Mouse (Mus musculus): Measurements from ENCODE around the gene Cdkn2c. TPM values are rescaled to one million over a fixed set of nuclear protein-coding genes. Genes with fewer than 3 reads are reported as not detected.
A peak's percentile ranks its signal among the peaks of the same experiment; 100 is the strongest.
"Not testable (repeated sequence)": the region's sequence is repeated elsewhere in the genome, so short reads cannot be mapped to it uniquely, and the experiment has no call there.

The Cdkn2c gene
- polyA plus RNA-seq (2015; fragmentation: Nextera tagmentation; extraction: Ambion mirVana): 6.0 and 8.2 TPM in 2 replicates

DNA sequence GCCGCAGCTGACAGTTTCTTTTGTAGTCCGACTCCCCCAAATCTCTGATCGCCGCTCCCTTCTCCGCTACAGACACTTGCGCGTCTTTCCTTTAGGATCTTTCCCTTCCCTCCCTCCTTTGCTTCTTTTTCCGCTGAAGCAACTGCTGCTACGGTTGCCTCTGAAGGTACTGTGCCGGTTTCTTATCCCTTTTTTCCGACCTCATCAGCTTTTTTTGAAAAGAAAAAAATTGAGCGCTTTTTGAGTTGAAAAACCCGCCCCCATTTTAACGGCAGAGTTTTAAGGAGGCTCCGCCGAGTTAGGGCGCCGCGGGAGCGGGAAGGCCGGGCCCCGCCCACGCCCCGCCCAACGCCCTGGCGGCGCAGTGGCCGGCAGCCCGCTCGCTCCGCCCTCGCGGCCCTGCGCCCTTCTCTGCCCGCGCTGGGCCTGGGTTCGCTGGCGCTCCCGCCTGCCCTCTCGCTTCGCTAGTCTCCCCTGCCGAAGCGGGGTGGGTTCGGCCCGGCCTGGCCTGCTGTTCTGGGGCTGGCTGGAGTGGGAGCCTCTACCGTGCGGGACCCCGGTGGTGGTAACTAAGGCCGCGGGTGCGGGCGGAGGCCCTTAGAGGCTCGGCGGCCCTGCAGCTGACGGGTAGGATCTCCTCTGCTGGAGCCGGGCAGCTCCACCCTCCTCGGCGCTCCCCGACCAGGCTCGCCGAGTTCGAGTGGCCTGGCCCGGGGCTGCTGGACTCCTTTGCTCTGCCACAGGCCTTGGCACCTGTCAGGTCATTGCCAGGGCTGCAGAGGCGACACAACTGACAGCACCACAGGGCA is at the start of gene Cdkn2c:
TSS of gene Cdkn2c (minus strand) at position 729 of the 809 bp plus-strand sequence.
- peak within 1 kb of the TSS; percentile 84 for H3K4me3 ChIP-seq (ENCODE audit: low read depth, low read length)
- H3K36me3 ChIP-seq (ENCODE audit: insufficient read depth, low read length): no peaks in the 10 kb centered on the region
- TF ChIP-seq CTCF (IDR thresholded peaks at IDR 0.05) (peak; percentile 32), EP300 (IDR thresholded peaks at IDR 0.05) (no peak)
- 2% methylated on average over 64 of the region's 64 CpGs for WGBS
- peak within 1 kb of the TSS; percentile 95 for H3K9ac ChIP-seq (replicated peaks; ENCODE audit: low read depth)
- H3K9me3 ChIP-seq (ENCODE audit: low read length): no peaks in the 10 kb centered on the region
- DNase-seq (ENCODE audit: low spot score) (peak; percentile 96), ATAC-seq (peak; percentile 98)
- peak within 1 kb of the TSS; percentile 99 for H3K27ac ChIP-seq (ENCODE audit: low read length)
- 0 out of 2 replicates have a peak, but pooled peaks cover 4% of the 10 kb centered on the region for H3K27me3 ChIP-seq (replicated peaks; ENCODE audit: insufficient read depth, low read length)
- H3K4me1 ChIP-seq (ENCODE audit: insufficient read depth, low read depth, low read length): no peaks in the 10 kb centered on the region
- peak within 1 kb of the TSS; percentile 99 for H3K4me2 ChIP-seq (replicated peaks; ENCODE audit: low read depth, low read length)

DNA sequence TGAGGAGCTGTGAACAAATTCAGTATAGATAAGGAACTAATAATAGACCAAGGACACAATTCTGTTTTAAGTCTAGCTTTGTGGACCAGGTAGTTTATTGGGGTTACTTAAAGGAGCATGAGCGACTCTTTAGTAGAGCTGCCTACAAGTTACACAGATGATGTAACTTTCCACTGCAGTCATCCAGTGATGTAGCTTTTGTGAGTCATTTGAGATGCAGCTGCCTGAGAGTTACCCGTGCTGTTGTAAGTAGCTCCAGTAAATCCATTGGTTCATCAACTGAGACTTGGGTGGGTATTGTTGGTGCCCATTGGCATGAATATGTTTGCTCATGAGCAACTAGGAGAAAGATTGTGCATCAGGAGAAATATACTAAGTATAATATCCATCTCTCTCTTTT is 38.4 kb upstream of the Cdkn2c start:
- H3K9me3 ChIP-seq (ENCODE audit: low read length): no peaks in the 10 kb centered on the region
- WGBS: 95% methylated on average over 2 of the region's 2 CpGs

DNA sequence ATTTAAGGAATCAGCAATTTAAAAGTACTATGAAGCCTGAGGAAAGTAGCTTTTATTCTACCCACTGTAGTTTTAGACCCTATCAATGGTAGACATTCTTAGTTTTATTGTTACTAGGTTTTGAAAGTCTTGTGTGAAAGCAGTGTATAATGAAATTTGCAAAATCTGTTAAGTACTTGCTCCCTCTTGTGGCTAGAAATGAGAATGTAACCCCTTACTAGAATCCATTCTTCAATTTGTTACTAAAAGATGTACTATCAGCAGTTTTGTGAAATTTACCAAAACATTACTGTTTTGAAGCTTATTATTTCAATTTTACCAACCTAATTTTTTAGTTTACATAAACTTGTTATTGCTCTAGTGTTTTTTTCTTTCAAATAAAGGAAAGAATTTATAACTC is 36.6 kb upstream of the Cdkn2c start:
- Histone ChIP-seq H3K36me3 (ENCODE audit: insufficient read depth, low read length) (no peaks in the 10 kb centered on the region), H3K4me3 (ENCODE audit: low read depth, low read length) (no peak overlapping the region), H3K9me3 (ENCODE audit: low read length) (no peaks in the 10 kb centered on the region), H3K4me2 (replicated peaks; ENCODE audit: low read depth, low read length) (no peak overlapping the region), H3K4me1 (ENCODE audit: insufficient read depth, low read depth, low read length) (no peaks in the 10 kb centered on the region), H3K27me3 (replicated peaks; ENCODE audit: insufficient read depth, low read length) (no peaks in the 10 kb centered on the region), H3K9ac (replicated peaks; ENCODE audit: low read depth) (no peak overlapping the region), H3K27ac (ENCODE audit: low read length) (no peak overlapping the region)
- DNase-seq (ENCODE audit: low spot score): peak; percentile 85
- TF ChIP-seq CTCF (IDR thresholded peaks at IDR 0.05) (peak; percentile 71), EP300 (IDR thresholded peaks at IDR 0.05) (no peak; the same call in 1 of the 2 replicates)
- no peak for ATAC-seq

More for the DNA sequence above, 38.4 kb upstream of the Cdkn2c start:
- DNase-seq (ENCODE audit: low spot score) (no peak), ATAC-seq (no peak)
- H3K4me1 ChIP-seq (ENCODE audit: insufficient read depth, low read depth, low read length): no peaks in the 10 kb centered on the region
- H3K27ac ChIP-seq (ENCODE audit: low read length): no peak overlapping the region
- H3K27me3 ChIP-seq (replicated peaks; ENCODE audit: insufficient read depth, low read length): no peaks in the 10 kb centered on the region
- H3K9ac ChIP-seq (replicated peaks; ENCODE audit: low read depth): no peak overlapping the region
- H3K36me3 ChIP-seq (ENCODE audit: insufficient read depth, low read length): no peaks in the 10 kb centered on the region
- H3K4me3 ChIP-seq (ENCODE audit: low read depth, low read length): no peak overlapping the region
- no peak for TF ChIP-seq CTCF (IDR thresholded peaks at IDR 0.05)
- no peak for TF ChIP-seq EP300 (IDR thresholded peaks at IDR 0.05)
- no peak overlapping the region for H3K4me2 ChIP-seq (replicated peaks; ENCODE audit: low read depth, low read length)

DNA sequence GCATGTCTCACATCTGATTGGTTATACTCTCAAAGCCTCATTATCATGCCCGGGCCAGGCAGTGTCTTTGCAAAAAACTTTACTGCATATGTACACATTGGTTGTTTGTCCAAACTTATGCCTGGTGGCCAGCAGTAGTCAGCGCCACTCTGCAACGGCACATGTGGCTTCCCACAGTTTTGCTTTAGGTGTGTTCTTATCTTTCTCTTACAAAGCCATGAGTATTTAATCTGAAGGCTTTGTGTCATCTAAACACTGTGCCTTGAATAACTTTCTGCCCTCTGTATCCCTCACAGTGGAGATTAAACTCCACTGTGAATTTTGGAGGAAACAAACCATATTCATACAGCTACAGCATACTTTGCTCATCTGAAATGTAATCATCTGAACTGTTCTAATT is 33.7 kb upstream of the Cdkn2c start:
- H3K4me1 ChIP-seq (ENCODE audit: insufficient read depth, low read depth, low read length); H3K4me2 ChIP-seq (replicated peaks; ENCODE audit: low read depth, low read length); H3K4me3 ChIP-seq (ENCODE audit: low read depth, low read length); DNase-seq (ENCODE audit: low spot score); H3K27me3 ChIP-seq (replicated peaks; ENCODE audit: insufficient read depth, low read length); H3K36me3 ChIP-seq (ENCODE audit: insufficient read depth, low read length); H3K27ac ChIP-seq (ENCODE audit: low read length); H3K9me3 ChIP-seq (ENCODE audit: low read length); H3K9ac ChIP-seq (replicated peaks; ENCODE audit: low read depth); ATAC-seq: not testable (repeated sequence)
- 94% methylated on average over 3 of the region's 3 CpGs for WGBS

DNA sequence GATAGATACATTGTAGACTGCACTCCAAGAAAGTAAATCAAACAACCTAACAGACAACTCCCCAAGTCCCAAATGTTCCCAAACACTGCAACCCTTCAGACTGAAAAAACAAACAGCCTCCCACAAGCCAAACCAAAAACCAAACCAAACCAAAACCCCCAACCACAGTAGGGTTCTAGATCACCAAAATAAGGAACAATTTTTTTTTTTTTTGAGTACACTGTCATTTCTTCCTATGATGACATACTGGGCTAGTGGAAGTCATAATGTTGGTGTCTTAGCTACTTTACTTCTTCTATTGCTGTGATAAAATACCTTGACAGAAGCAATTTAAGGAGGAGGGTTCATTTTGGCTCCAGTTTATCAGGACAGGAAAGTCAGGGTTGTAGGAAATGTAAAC is 25.7 kb upstream of the Cdkn2c start:
- no peaks in the 10 kb centered on the region for H3K27me3 ChIP-seq (replicated peaks; ENCODE audit: insufficient read depth, low read length)
- DNase-seq (ENCODE audit: low spot score) (no peak), ATAC-seq (no peak)
- TF ChIP-seq CTCF (IDR thresholded peaks at IDR 0.05): no peak
- TF ChIP-seq EP300 (IDR thresholded peaks at IDR 0.05): no peak
- H3K4me3 ChIP-seq (ENCODE audit: low read depth, low read length): no peak overlapping the region
- no peak overlapping the region for H3K9ac ChIP-seq (replicated peaks; ENCODE audit: low read depth)
- H3K4me2 ChIP-seq (replicated peaks; ENCODE audit: low read depth, low read length): no peak overlapping the region
- no peak overlapping the region for H3K27ac ChIP-seq (ENCODE audit: low read length)
- H3K9me3 ChIP-seq (ENCODE audit: low read length): no peaks in the 10 kb centered on the region
- H3K4me1 ChIP-seq (ENCODE audit: insufficient read depth, low read depth, low read length): peaks cover 3% of the 10 kb centered on the region; the same call in 1 of the 2 replicates
- no peaks in the 10 kb centered on the region for H3K36me3 ChIP-seq (ENCODE audit: insufficient read depth, low read length)

DNA sequence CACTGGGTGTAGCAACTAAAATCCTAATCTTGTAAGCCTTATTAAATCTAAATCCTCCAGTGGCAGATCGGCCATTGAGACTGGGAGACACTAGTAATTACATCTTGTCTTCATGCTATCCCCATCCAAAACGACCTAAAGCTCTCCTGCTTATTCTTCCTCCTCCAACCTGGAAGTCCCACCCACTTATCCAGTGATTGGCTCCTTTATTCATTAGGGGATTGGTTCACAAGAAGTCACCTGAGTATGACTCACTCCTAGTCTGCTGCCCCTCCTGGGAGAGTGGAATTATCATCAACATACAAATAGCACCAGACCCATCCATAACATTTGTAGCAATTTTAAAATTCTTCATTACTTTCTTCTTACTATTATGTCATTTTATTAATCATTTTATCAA is 16.6 kb upstream of the Cdkn2c start:
- no peak overlapping the region for H3K27ac ChIP-seq (ENCODE audit: low read length)
- no peaks in the 10 kb centered on the region for H3K27me3 ChIP-seq (replicated peaks; ENCODE audit: insufficient read depth, low read length)
- ATAC-seq (no peak), DNase-seq (ENCODE audit: low spot score) (no peak)
- no peak overlapping the region for H3K4me3 ChIP-seq (ENCODE audit: low read depth, low read length)
- TF ChIP-seq EP300 (IDR thresholded peaks at IDR 0.05) (no peak), CTCF (IDR thresholded peaks at IDR 0.05) (no peak)
- no peak overlapping the region for H3K9ac ChIP-seq (replicated peaks; ENCODE audit: low read depth)
- no peaks in the 10 kb centered on the region for H3K36me3 ChIP-seq (ENCODE audit: insufficient read depth, low read length)
- H3K9me3 ChIP-seq (ENCODE audit: low read length): no peaks in the 10 kb centered on the region
- WGBS: 72% methylated on average over 2 of the region's 2 CpGs
- H3K4me2 ChIP-seq (replicated peaks; ENCODE audit: low read depth, low read length): no peak overlapping the region
- peaks cover under 1% of the 10 kb centered on the region; the same call in 1 of the 2 replicates for H3K4me1 ChIP-seq (ENCODE audit: insufficient read depth, low read depth, low read length)
